Mouse (Mus musculus) heart, adult 18-20 months (tissue): ENCODE measurements around the gene Osbpl9. TPM values are rescaled to one million over a fixed set of nuclear protein-coding genes. Genes with fewer than 3 reads are reported as not detected.

Experiments used
- DNase-seq, 2 experiments: peaks; one replicate each; pipeline ENCODE4 v3.0.0; 2021 to 2022; ENCODE audit warnings: mixed read lengths in 1 of 2
- long read RNA-seq, 2 experiments: library from polyadenylated mRNA; stranded (forward); transcript quantifications; one replicate each; pipeline ENCODE4 v2.0.0; 2021
- total RNA-seq, 2 experiments: library from RNA; stranded (reverse); gene quantifications; 2 replicates each; pipeline ENCODE4 v1.2.3; 2021

Osbpl9 gene
- 100 to 1,000 TPM in 1 of 2 experiments, 10 to 100 TPM in 1; 97.4 to 100 TPM for total RNA-seq
- long read RNA-seq, experiment 1, transcript Osbpl9-202 (21 exons, 3,134 nt), result major isoform, 26 of 81 reads
- long read RNA-seq, experiment 1, transcript Osbpl9-201 (24 exons, 2,871 nt), result minor isoform, 11 of 81 reads
- long read RNA-seq, experiment 1, transcript Osbpl9-213 (20 exons, 2,604 nt), result minor isoform, 19 of 81 reads
- long read RNA-seq, experiment 1, partial matches to known transcripts, result 6 of 81 reads
- long read RNA-seq, experiment 1, other reads (novel, unspliced or antisense), result 13 of 81 reads
- long read RNA-seq, experiment 2, transcript Osbpl9-213 (20 exons, 2,604 nt), result minor isoform, 8 of 34 reads
- long read RNA-seq, experiment 2, transcript Osbpl9-202 (21 exons, 3,134 nt), result major isoform, 12 of 34 reads
- long read RNA-seq, experiment 2, partial matches to known transcripts, result 5 of 34 reads
- long read RNA-seq, experiment 2, other reads (novel, unspliced or antisense), result 5 of 34 reads

DNA sequence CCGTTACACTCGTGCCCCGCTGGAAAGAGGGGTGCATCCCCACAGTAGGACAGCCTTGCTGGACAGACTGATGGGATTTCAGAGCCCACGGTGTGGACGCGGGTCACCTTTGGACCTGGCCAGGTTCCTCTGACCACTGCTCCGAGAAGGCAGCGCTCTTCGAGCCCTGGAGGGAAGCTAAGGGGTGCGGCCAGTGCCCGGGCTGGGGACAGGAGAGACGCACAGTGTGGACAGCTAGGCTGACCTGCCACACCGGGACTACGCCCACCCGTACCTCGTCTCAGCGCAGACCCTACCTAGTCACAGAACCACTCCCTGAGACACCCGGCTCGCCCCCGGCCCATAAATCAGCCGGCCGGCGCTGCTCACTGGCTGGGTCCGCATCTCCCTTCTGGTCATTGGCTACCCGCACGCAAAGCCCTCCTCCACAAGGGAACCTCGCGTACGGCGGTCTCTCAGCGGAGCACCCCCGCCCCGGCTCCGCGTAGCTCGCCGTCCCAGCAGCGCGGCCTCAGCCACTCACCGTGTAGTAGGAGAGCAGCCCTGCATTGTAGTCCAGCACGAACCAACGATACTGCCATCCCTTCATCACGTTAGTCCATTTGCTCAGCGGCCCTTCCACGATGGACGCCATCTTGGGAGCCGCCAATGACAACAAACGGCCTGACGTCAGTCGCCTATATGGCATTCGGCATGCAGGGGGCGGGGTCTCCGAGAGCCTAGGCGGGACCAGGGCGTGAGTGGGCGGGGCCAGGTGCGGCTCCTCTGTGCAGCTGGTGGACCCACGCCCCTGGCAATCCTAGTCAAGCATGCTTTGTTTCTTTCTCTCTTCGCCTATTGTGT lies at the start of gene Osbpl9:
TSS of gene Osbpl9 (minus strand) at position 691 of the 843 bp plus-strand sequence.
- DNase-seq, result peak; percentile 97 to 99

DNA sequence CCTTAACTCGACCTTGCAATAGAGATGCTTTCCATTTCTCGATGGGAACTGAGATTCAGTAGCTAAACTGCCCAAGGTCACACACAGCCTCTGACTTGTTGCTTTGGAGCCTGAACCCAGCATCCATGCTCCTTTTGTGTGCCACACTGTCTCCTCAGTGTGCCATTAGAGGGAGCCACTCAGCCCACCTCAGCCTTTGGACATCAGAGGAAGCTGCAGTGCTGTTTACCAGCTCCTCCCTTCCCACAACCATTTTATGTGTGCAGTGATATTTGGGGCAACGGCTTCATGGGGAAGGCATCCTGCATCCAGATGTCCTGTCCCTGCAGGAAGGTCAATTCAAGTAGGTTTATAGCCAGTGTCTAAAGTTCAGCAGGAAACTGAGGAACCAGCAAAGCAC lies 49.5 kb upstream of the Osbpl9 start:
- DNase-seq, result peak in 1 of 2 experiments; percentile 30

DNA sequence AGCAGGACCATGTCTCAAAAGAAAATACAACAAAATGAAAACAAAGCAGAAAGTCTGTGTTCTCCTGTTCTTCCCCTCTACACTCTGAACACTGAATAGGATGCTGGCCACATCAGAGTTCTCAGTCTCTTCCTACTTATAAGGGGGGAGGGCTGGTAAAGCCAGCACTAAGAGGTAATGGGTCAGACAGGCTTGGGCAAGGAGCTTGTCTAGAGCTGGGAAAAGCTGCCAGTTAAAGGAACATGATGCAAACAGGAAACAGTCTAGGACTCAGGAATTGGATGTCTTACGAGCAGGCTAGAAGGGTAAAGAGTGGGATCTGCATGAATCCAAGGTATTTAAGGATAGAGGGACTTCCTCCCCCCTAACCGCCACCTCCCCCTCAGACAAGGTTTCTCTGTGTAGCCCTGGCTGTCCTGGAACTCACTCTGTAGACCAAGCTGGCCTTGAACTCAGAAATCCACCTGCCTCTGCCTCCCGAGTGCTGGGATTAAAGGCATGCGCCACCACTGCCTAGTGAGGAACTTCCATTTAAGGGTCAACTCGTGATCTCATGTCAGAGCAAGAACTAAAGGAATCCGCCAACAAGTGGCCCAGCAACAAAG lies 43.0 kb upstream of the Osbpl9 start:
- peak; percentile 23 to 52 for DNase-seq

DNA sequence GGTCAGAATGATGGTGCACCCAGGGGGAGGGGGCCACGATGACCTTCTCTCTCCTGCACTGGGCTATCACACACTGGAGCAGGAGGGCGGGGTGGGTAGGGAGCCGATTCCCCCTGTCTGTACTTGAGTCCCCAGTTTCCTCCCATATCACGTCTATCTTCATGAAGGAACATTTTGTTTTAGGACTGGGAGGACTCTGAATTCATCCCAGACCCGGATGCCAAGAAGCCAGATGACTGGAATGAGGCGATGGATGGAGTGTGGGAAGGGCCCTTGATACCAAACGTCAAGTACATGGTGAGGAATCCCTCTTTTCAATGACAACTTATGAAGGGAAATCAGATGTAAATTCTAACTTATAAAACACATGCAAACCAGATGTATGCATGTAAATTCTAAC lies 42.4 kb upstream of the Osbpl9 start:
- peak; percentile 50 to 64 for DNase-seq

DNA sequence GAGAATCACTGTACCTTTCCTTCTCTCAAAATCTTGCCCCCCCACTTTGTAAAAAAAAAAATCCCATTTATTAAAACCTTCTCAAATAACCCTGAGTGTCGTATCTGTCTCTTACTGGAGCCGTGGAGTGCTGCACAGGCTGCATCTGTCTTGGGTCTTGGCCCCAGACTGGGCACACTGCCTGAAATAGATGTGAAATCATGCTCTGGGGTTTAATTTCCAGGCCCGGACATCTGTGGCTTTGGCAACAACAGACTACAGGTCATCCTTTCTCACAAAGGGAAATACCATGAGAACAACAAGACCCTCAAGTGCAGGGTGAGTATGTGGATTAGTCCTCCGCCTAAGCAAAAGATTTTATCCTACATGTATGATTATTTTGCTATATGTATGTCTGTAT lies 39.9 kb upstream of the Osbpl9 start:
- DNase-seq, result peak; percentile 77 to 87

DNA sequence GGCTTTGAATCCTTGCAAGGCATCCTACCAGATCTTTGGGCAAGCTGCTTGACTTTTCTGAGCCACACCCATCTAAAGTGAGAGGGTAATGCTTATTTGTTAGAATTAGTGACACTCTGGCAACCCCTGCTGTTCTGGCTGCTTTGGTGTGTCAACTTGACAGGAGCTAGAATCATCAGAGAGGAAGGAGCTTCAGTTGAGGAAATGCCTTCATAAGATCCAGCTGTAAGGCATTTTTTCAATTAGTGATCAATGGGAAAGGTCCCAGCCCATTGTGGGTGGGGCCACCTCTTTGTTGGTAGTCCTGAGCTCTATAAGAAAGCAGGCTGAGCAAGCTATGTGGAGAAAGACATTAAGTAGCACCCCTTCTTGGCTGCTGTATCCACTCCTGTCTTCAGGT lies 39.1 kb upstream of the Osbpl9 start:
- DNase-seq, result peak; percentile 39

DNA sequence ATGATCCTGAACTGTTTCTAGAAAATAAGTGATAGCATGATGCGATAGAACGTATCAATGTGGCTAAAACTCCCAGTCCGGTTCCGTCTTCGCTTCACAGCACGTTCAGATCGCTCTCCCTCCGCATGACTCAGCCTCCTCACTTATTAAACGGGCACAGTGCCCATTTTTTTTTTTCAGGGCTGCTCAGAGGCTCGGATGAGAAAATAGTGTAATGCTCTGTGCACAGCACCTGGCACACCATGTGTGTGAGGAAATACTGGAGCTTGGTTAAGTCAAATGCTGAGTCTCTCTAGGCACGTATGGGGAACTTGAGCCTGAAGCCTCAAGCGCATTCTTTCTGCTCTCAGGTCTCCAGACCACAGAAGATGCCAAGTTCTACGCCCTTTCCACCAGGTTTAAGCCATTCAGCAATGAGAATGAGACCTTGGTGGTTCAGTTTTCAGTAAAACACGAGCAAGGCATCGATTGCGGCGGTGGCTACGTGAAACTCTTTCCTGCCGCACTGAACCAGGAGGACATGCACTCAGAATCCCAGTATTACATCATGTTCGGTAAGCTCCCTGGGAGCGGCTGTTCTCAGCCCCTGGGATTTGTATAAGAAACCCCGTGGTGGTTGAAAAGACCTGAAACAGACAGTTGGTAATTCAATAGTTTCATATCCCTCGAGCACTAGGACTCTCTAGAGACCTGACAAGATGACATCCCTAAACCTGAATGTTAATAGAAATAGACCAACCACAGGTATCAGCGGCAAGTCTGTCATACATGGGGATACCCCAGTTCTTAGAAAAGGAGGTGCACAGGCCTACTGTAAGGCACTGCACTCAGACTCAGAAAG lies 36.6 kb upstream of the Osbpl9 start:
- DNase-seq, result peak; percentile 52 to 62

DNA sequence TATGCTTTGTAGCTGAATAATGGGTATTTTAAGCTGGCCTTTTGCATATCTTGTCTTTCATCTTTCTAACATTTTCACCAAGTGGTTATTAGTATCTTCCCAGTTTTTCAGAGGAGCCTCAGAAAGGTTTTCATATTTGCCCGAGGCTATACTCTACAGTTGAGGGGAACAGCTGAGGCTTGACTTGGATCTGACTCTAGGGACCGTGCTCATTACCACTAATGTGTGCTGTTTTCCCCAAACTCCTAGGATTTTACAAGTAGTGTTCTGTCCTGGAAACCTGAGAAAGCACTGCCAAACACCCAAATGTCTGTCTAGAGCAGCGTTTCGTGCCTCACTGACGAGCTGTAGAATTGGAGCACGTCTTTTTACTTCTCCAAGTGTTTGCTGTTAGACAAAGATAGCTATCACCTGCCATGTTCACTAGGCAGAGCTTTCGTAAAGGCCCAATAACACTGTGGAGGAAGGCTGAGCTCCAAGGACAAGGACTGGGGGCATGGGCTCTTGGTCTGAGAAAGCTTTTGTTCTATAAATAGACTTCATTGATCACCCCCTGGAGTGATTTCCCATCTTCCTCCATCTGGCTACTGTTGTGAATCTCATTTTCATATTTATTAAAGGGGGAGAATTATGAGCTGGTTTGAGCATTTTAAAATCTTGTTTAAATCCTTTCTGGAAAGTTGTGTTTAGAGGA lies 34.3 kb upstream of the Osbpl9 start:
- DNase-seq, result no peak

DNA sequence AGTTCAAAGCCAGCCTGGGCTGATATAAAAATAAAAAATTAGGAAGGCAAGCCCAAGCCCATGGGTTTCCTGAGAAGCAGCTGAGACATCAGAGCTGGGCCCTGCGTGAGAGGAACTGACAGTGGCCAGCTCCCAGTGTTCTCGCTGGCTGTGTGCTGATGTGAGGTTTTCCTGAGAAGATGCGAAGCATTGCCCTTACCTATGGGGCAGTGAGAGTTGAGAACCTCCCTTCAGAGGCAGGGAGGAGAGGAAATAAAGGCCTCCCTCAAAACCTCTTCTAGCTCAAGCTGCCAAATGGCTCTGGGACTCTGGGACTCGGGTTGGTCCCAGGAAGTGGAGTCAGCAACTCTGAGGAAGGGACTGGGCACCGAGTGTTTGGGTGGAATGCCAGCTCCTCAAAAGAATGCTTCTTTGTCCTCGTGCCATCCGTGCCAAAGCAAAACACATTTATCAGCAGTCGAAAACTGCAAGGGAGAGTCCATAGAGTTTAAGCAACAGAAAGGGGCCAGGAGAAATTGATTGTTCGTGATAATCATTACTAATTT lies 32.8 kb upstream of the Osbpl9 start:
- DNase-seq, result no peak

DNA sequence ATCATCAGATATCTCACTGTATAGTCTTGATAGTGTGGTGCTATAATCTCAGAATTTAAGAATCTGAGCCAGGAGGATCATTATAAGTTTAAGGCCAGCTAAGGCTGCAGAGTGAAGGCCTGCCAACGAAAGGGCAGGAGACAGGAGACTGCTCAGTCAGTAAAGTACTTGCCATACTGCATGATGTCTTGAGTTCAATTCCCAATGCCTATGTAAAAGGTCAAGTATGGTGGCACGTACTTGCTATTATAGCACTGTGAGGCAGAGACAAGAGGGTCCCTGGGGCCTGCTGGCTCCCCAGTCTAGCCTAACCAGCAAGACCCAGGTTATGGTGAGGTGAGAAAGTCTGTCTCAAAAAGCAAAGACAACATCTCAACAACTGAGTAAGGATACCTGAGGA lies 32.1 kb upstream of the Osbpl9 start, which contains the start of gene Calr4:
TSS of gene Calr4 (plus strand) at position 301 of the 400 bp plus-strand sequence.
- DNase-seq, result no peak

DNA sequence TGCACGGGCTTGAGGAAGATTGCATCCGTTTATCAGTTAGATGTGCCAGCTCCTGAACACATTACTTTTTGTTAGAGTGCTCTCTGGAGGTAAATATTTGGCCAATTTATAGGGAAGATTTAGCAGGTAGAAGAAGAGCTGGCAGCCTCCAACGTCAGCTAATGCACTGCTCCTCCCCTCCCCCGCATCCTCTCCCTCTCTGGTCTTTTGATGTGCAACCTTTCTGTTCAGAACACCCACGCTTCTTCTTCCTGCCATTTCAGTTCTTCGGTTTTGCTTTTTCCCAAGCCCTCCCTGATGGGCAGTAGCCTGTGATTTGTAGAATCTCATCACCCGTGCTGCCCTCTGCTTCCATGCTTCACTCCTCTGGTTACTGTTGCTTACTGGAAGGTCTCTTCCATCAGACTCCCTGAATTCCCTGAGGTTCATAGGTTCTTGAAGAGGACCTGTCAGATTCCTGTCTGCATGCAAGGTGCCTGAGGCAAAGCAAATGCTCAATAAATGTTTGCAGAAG lies 27.8 kb upstream of the Osbpl9 start:
- DNase-seq, result no peak

DNA sequence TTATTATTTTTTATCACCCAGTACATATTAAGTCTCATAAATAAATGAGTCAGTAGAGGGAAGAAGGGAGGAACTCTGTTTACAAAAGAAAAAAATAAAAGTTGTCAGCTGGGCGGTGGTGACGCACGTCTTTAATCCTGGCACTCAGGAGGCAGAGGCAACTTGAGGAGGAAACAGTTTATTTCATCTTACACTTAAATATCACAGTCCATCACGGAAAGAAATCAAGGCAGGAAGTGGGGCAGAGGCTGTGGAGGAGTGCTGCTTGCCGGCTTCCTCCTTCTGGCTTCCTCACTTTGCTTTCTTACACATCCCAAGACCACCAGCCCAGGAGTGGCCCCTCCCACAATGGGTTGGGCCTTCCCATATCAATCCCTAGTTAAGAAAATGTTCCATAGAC lies 24.0 kb upstream of the Osbpl9 start:
- DNase-seq, result peak in 1 of 2 experiments; percentile 17

DNA sequence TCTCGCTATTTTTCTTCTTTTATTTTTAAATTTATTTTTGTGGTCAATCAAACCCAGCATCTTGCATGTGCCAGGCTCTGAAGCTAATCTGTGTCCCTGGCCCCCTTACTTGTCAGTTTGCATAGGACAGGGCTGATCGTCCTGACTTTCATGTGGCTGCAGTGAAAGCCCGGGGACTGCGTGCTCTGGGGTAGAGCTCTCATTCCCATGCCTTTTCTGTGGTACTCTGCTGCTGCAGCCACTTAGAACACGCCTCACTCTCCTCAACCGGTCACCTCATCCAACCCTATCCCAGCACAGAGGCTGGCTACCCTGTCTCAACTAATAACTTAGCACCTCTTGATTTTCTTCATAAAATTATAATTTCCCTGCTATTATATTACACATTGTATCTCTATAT lies 23.5 kb upstream of the Osbpl9 start:
- DNase-seq, result no peak

DNA sequence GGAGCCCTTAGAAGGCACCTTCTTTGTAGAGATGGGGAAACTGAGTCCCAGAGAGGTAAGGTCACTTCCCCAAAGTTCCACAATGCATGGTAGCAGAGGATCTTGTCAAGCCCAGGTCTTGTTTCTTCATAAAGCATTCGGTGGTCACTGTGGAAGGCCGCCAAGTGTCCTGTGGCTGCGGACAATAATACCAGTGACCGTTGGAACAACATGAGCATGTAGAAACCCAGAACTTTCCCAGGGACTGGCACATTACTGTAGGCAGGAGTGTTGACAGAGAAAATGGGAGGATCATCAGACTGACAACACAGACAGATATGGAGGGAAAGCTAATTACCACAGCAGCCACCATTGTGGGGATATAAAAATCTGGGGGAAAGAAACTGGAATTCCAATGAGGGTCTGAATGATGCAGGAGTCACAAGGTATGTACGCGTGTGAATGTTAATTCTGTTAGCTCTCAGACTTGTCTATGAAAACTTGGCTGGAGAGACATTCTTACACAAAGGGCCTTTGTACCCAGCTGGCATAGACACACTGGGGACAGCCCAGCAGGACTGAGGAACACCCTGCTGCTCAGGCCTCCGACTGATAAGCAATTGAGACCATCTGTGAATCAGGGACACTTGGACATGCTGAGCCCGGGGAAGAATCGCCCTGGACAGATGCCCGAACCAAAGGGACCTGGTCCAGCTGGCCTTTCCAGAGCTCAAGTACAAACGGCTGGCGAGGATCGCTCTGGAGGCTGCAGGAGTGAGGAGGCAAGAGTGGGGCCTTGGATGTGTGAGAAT lies 22.9 kb upstream of the Osbpl9 start:
- peak; percentile 91 to 94 for DNase-seq

DNA sequence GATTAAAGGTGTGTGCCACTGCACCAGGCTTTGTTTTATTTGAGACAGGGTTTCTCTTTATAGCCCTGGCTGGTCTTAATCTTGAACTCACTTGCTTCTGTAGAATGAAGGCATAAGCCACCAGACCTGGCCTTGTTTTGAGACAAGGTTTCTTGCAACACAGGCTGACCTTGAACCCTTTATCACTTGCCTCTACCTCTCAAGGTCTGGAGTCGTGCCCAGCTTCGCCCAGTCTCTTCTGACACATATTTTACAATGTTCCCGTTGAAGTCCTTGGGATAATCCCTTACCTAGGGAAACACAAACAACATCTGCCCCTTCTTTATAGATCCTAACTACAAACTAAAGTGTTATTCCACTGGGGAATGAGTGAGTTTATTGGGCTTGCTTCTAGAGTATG lies 19.9 kb upstream of the Osbpl9 start:
- no peak for DNase-seq

DNA sequence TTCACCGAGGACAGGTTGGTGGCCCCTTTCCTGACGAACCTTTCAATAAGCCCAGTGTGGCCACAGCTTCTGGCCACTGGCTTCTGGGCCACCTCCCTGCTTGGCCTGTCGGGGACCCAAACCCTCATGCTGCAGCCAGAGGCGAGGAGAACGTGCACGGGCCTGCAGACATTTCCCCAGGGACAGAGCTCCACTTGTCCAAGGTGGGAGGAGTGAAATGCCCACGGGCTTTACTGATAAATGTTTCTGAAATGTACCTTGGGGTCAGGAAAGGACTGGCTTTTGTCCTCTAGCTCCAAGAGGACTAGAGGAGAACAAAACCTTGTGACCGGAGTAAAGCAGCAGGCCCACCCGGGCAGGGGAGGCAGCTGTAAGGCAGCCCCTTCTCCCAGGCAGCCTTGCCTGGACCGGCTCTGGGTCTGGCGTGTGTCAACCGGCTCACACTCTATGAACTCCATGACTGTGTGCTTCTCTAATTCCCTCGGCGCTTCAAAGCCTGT lies 18.4 kb upstream of the Osbpl9 start:
- no peak for DNase-seq

DNA sequence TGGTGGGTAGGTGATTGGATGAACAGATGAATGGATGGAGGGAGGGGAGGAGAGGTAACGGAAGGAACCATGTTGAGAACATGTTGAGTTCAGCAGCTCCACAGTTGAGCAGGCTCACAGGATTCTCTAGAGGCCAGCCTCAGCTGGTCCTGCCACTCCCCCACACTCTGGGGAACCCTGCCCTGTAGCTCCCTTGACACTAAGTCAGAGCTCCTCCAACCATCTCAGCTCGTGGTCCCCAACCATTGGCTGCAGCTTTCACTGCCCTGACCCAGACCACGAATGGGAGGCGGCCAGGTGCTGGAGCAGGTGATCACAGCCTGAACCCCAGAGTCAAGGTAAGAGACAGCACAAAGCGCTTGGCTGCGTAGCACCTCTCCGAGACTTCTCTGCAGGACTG lies 15.9 kb upstream of the Osbpl9 start:
- DNase-seq, result no peak

DNA sequence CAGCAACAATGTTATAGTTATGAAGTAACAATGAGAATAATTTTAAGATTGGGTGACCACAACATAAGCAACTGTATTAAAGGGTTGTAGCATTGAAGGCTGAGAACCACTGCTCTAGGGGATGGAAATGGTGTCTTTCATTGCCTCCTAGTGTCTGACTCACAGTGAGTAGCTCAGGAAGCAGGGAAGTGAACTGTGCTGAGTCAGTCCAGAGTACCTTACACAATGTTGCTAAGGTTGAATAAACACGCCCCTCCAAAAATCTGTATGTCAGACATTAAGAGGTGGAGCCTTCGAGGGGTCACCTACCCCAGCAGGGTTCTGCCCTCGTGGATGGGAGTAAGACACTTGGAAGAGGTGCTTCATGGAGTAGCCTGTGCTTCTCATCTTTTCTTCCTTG lies 11.9 kb upstream of the Osbpl9 start:
- DNase-seq, result no peak

DNA sequence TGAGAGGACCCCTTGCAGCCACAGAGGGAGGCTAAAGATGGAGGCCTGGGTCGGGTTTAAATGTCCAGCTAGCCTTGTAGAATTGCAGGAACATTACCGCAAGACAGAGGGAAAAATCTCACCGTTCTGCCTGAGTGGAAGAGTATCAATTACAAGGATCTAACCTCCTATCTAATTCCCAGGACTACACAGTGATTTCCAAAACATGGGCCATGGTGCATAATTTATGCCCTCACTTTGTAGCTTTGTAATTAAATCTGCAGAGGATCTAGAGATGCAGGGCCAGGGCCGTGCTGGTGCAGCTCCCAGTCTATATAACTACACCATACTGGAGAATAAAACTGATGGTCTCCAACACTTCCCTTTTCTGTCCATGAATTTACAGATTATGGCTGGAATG lies 8.8 kb upstream of the Osbpl9 start:
- DNase-seq, result no peak
